Mouse (Mus musculus) forebrain, embryonic 14.5 days (tissue): ENCODE data around the gene Nsun3. TPM values are rescaled to one million over a fixed set of nuclear protein-coding genes. Genes with fewer than 3 reads are reported as not detected.
A peak's percentile ranks its signal among the peaks of the same experiment; 100 is the strongest.

Experiments used
- ATAC-seq: fragments of 200-750 bp; cut with Nextera tagmentation; 2 replicates; pipeline ENCODE4 v1.8.0; 2017; ENCODE audit warnings: mild to moderate bottlenecking, moderate library complexity
- DNase-seq: peaks from one replicate; pipeline ENCODE4 v3.0.0-alpha.2; 2015; ENCODE audit warnings: low spot score
- H3K27ac ChIP-seq: fragments of 300-500 bp; sonication (generic); 2 replicates; pipeline ENCODE4 v1.5.1; 2014; ENCODE audit warnings: low read depth, mild to moderate bottlenecking, control low read depth, low read length, moderate library complexity
- H3K27me3 ChIP-seq: fragments of 300-500 bp; sonication (generic); replicated peaks from 2 replicates; pipeline ENCODE4 v1.6.1; 2014; ENCODE audit warnings: low read length, control low read depth, mixed read lengths; ENCODE audit not compliant: control insufficient read depth, insufficient read depth
- H3K36me3 ChIP-seq: fragments of 300-500 bp; sonication (generic); 2 replicates; pipeline ENCODE4 v1.6.1; 2014; ENCODE audit warnings: low read length, control low read depth; ENCODE audit not compliant: control insufficient read depth, insufficient read depth
- H3K4me1 ChIP-seq: fragments of 300-500 bp; sonication (generic); 2 replicates; pipeline ENCODE4 v1.6.1; 2014; ENCODE audit warnings: antibody characterized with exemption, low read length, control low read depth; ENCODE audit not compliant: control insufficient read depth, insufficient read depth
- H3K4me2 ChIP-seq: fragments of 300-500 bp; sonication (generic); 2 replicates; pipeline ENCODE4 v1.6.1; 2014; ENCODE audit warnings: mild to moderate bottlenecking, control low read depth, low read length
- H3K4me3 ChIP-seq: fragments of 300-500 bp; sonication (generic); 2 replicates; pipeline ENCODE4 v1.5.1; 2014; ENCODE audit warnings: low read depth, low read length, control low read depth
- H3K9ac ChIP-seq: fragments of 300-500 bp; sonication (generic); 2 replicates; pipeline ENCODE4 v1.6.1; 2014; ENCODE audit warnings: mild to moderate bottlenecking, low read length, control low read depth, moderate library complexity
- H3K9me3 ChIP-seq: fragments of 300-500 bp; sonication (generic); replicated peaks from 2 replicates; pipeline ENCODE4 v1.6.1; 2016; ENCODE audit warnings: low read length, control low read depth, mixed read lengths; ENCODE audit not compliant: control insufficient read depth
- WGBS: fragments of 180-500 bp; shearing (Covaris S2); extraction: QIAGEN DNeasy Blood & Tissue Kit; methylation state at CpG from one replicate; pipeline ENCODE4 v1.1.7; 2014; 5-methylcytosine and 5-hydroxymethylcytosine counted together
- polyA plus RNA-seq: library from polyadenylated mRNA; unstranded; fragments of >200 nt; fragmentation: Nextera tagmentation; extraction: Ambion mirVana; gene quantifications from 2 replicates; pipeline ENCODE4 v1.2.1, GENCODE M21; 2014

Gene Nsun3
- polyA plus RNA-seq, 1 experiment from 2014 or later = 10.4 TPM

DNA sequence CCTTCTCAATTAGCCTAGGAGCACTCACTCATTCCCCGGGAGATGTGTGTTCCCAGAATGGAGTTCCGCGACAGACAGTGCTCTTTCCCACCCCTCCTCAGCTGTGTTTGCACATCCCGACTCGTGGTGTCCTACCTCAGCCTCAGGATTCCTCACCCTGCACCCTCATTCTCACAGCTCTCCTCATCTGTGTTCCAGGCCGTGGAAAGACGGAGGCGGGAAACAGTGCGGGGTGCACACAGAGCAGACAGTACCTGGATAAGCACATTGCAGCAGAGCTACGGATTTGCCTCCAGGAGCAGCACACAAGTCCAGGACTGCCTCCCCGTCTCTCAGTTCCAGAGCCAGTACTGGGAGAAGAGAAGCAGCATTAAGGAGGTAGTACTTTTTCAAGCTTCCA is 10.6 kb downstream of the Nsun3 start:
- no peaks in the 10 kb centered on the region for H3K4me1 ChIP-seq
- no peak for ATAC-seq
- no peak overlapping the region for H3K4me3 ChIP-seq
- H3K4me2 ChIP-seq = no peak overlapping the region
- 0 out of 2 replicates have a peak, but pooled peaks cover 4% of the 10 kb centered on the region for H3K36me3 ChIP-seq
- H3K27ac ChIP-seq = no peak overlapping the region
- H3K27me3 ChIP-seq = no peaks in the 10 kb centered on the region
- DNase-seq = no peak
- 86% methylated on average over 11 of the region's 11 CpGs for WGBS
- H3K9me3 ChIP-seq = no peaks in the 10 kb centered on the region
- no peak overlapping the region for H3K9ac ChIP-seq

DNA sequence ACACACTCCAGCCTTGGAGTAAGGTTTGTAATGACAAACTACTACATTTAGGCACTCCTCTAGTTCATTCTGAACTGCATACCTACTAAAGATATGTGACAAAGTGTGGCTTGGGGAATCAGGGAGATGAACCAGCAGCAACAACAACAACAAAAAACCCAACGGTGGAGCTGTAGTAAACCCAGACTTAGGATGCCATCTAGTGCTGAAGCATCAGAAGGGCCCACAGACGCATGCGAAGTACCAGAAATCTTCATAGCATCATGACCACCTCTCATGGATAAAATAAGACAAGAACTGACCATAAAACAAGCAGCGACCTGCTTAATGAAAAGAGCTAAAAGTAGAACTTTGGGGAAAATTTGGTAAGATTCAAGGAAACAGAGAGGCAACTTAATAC is 13.2 kb downstream of the Nsun3 start:
- Histone ChIP-seq H3K27ac (no peak overlapping the region), H3K36me3 (0 out of 2 replicates have a peak, but pooled peaks cover 4% of the 10 kb centered on the region), H3K9ac (no peak overlapping the region), H3K4me3 (no peak overlapping the region), H3K27me3 (no peaks in the 10 kb centered on the region), H3K4me2 (no peak overlapping the region), H3K4me1 (no peaks in the 10 kb centered on the region), H3K9me3 (no peaks in the 10 kb centered on the region)
- WGBS = 81% methylated on average over 4 of the region's 4 CpGs
- DNase-seq (peak; percentile 24), ATAC-seq (no peak)

DNA sequence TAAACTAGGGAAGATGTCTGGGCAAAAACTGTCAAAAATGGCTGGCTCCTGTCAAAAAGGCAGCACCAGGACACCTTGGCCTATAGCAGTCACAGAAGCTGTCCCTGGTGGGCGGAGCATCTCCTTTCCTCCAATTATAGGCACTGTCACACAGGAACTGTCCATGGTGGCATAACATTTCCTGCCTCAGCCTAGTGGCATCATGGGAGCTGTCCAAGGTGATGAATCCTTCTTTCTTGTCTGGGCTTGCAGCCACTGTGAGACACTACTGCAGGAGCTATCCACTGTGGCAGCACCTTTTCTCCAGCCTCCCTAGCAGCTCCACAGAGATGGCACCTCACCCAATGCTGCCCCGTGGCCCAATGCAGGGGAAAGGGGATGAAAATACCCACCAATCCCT is 28.3 kb downstream of the Nsun3 start:
- Histone ChIP-seq H3K27ac (no peak overlapping the region), H3K4me3 (no peak overlapping the region), H3K4me2 (no peak overlapping the region), H3K9me3 (no peaks in the 10 kb centered on the region), H3K36me3 (no peaks in the 10 kb centered on the region), H3K27me3 (no peaks in the 10 kb centered on the region), H3K9ac (no peak overlapping the region), H3K4me1 (no peaks in the 10 kb centered on the region)
- no peak for DNase-seq
- ATAC-seq = no peak; the same call in 1 of the 2 replicates
- WGBS = 94% methylated on average over 2 of the region's 2 CpGs

DNA sequence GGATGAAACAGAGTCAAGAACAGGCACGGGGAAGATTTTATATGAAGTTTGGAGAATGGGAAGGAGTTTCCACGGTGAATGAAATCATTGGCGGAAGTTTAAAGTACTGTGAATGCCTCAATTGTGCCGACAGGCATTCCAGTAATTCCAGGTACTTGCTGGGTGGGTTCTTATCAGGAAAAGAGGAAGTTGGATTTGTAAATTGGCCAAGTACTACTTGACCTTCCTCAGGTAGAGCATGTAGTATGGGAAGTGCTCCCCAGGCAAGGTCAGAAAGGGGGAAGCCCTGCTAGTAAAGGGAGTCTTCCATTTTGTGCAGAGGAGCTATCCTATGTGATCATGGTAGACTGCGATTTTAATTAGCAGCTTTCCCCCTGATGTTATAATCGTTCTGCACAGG is 31.3 kb downstream of the Nsun3 start:
- ATAC-seq = no peak
- 94% methylated on average over 6 of the region's 6 CpGs for WGBS

DNA sequence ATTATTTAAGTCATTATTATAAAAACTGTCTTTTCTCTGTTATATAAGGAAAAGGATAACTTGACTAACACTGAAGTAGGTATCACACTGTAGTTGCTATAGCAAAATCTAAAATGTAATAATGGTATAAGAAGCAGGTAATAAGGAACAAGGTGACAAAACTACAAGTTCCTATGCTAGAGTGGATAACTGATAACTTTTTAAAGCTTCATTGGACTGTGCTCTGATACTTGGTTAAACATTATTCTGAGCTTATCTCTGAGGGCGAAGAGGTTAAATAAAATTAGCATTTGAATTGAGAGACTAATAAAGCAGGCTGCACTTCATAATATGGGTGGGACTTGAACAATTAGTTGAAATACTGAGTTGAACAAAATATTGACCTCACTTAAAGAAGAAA is 33.0 kb downstream of the Nsun3 start:
- H3K36me3 ChIP-seq = no peaks in the 10 kb centered on the region
- H3K4me1 ChIP-seq = no peaks in the 10 kb centered on the region
- 83% methylated on average over 1 of the region's 1 CpGs for WGBS
- no peak overlapping the region for H3K27ac ChIP-seq
- no peak overlapping the region for H3K9ac ChIP-seq
- H3K4me2 ChIP-seq = no peak overlapping the region
- H3K4me3 ChIP-seq = no peak overlapping the region
- ATAC-seq (no peak), DNase-seq (no peak)
- no peaks in the 10 kb centered on the region for H3K9me3 ChIP-seq
- no peaks in the 10 kb centered on the region for H3K27me3 ChIP-seq

More for the DNA sequence above, 31.3 kb downstream of the Nsun3 start:
- no peaks in the 10 kb centered on the region for H3K36me3 ChIP-seq
- no peaks in the 10 kb centered on the region for H3K9me3 ChIP-seq
- DNase-seq = no peak
- no peaks in the 10 kb centered on the region for H3K4me1 ChIP-seq
- no peak overlapping the region for H3K4me3 ChIP-seq
- H3K27me3 ChIP-seq = no peaks in the 10 kb centered on the region
- H3K9ac ChIP-seq = no peak overlapping the region
- no peak overlapping the region for H3K27ac ChIP-seq
- no peak overlapping the region for H3K4me2 ChIP-seq

DNA sequence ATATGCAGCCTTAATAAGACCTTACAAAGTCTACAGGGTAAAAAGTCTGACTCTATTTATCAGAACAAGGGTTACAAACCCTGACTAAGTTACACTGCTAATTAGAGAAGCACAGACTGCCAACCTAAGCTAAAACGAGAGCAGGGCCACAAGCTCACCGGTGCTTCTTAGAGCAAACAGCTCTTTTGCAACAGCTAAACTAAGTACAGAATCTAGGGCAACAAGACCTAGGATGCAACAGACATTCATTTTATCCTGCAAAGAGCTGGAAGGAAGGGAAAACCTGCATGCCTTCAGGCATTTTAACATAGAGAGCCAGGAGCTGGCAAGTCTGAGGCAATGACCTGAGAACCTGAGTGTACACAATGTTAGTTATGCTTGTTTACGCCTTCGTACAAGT is 33.5 kb downstream of the Nsun3 start:
- 75% methylated on average over 4 of the region's 4 CpGs for WGBS
- ATAC-seq = no peak

DNA sequence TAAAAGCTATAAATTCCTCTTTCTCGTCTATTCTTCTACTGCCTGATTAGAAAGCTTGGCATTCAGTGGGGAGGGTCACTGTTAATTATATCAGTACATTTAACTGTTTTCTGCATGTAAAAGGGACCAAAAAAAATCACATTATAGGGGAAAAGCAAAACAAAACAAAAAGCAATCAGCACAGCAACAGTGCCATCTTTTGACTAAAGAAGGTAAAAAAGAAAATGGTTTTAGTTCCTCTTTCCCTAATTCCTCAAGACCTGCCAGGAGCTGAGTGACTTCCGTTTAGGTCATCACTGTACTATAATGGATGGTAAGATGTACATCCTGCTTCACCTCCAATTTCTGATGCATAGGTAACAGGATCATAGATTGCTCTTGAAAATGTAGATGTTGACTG is 40.7 kb downstream of the Nsun3 start:
- no peaks in the 10 kb centered on the region for H3K36me3 ChIP-seq
- H3K4me3 ChIP-seq = no peak overlapping the region
- no peaks in the 10 kb centered on the region for H3K9me3 ChIP-seq
- no peaks in the 10 kb centered on the region for H3K4me1 ChIP-seq
- H3K27ac ChIP-seq = no peak overlapping the region
- 59% methylated on average over 2 of the region's 2 CpGs for WGBS
- ATAC-seq (no peak), DNase-seq (peak; percentile 55)
- H3K27me3 ChIP-seq = no peaks in the 10 kb centered on the region
- no peak overlapping the region for H3K9ac ChIP-seq
- H3K4me2 ChIP-seq = no peak overlapping the region

More for the DNA sequence above, 33.5 kb downstream of the Nsun3 start:
- Histone ChIP-seq H3K27ac (no peak overlapping the region), H3K27me3 (no peaks in the 10 kb centered on the region), H3K9me3 (no peaks in the 10 kb centered on the region), H3K4me1 (no peaks in the 10 kb centered on the region), H3K4me3 (no peak overlapping the region), H3K9ac (no peak overlapping the region), H3K4me2 (no peak overlapping the region), H3K36me3 (no peaks in the 10 kb centered on the region)
- DNase-seq = no peak

DNA sequence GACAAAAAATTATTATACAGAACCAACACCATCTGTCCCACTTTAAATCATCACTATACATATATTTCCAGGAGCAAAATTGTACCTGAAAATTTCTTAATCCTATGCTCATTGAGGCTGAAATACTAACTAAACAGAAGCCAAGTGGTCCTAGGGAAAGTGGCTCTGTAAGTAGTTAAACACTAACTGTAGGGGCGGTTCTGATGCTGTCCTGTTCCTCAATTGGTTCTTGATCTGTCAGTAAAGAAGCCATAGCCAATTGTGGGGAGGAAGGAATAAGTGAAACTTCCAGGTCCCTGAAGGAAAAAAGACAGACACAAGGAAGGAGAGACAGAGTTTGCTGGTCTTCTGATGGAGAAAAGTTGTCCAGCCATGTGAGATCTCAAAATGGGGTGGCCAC is 52.3 kb downstream of the Nsun3 start:
- Histone ChIP-seq H3K36me3 (no peaks in the 10 kb centered on the region), H3K4me1 (no peaks in the 10 kb centered on the region), H3K27ac (no peak overlapping the region), H3K9me3 (no peaks in the 10 kb centered on the region), H3K4me2 (no peak overlapping the region), H3K9ac (no peak overlapping the region), H3K4me3 (no peak overlapping the region), H3K27me3 (no peaks in the 10 kb centered on the region)
- no peak for DNase-seq
- ATAC-seq = no peak
- WGBS = 100% methylated on average over 1 of the region's 1 CpGs

DNA sequence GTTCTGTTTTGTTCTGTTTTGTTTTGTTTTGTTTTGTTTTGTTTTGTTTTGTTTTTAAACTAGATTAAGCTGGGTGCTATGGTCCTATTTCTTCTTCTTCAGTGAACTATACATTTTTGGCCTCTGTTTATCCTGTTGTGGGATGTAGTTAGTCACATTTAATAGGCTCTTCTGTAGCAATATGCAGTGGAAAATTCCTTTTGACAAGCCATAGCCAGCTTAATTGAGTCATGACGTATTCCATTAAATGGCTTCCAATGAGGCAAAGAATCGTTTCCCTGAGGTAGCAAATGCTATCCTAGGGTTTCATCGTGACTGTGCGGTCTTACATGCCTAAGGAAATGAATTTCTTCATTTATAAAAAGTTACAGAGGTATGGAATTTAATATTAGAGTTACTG is 56.3 kb downstream of the Nsun3 start:
- ATAC-seq (no peak), DNase-seq (no peak)
- Histone ChIP-seq H3K4me3 (no peak overlapping the region), H3K4me1 (no peaks in the 10 kb centered on the region), H3K9me3 (no peaks in the 10 kb centered on the region), H3K27ac (no peak overlapping the region), H3K9ac (no peak overlapping the region), H3K27me3 (no peaks in the 10 kb centered on the region), H3K36me3 (no peaks in the 10 kb centered on the region), H3K4me2 (no peak overlapping the region)
- 85% methylated on average over 4 of the region's 4 CpGs for WGBS
